Mouse (Mus musculus) intestine, embryonic 16.5 days (tissue): ENCODE results near the gene Rps6kb2. TPM values are rescaled to one million over a fixed set of nuclear protein-coding genes. Genes with fewer than 3 reads are reported as not detected.

Experiments used
- ATAC-seq: fragments of 200-750 bp; cut with Nextera tagmentation; 2 replicates; pipeline ENCODE4 v1.8.0; 2017; ENCODE audit warnings: moderate TSS enrichment, moderate library complexity
- H3K27ac ChIP-seq: fragments of 300-500 bp; sonication (generic); 2 replicates; pipeline ENCODE4 v1.5.1; 2014; ENCODE audit warnings: mild to moderate bottlenecking, low read length
- H3K27me3 ChIP-seq: fragments of 300-500 bp; sonication (generic); replicated peaks from 2 replicates; pipeline ENCODE4 v1.6.1; 2014; ENCODE audit warnings: low read length, control low read depth, mixed read lengths; ENCODE audit not compliant: control insufficient read depth, insufficient read depth
- H3K36me3 ChIP-seq: fragments of 300-500 bp; sonication (generic); 2 replicates; pipeline ENCODE4 v1.6.1; 2014; ENCODE audit warnings: low read length, control low read depth; ENCODE audit not compliant: control insufficient read depth, insufficient read depth
- H3K4me1 ChIP-seq: fragments of 300-500 bp; sonication (generic); 2 replicates; pipeline ENCODE4 v1.6.1; 2014; ENCODE audit warnings: low read length, control low read depth, mixed read lengths; ENCODE audit not compliant: control insufficient read depth, insufficient read depth
- H3K4me2 ChIP-seq: fragments of 300-500 bp; sonication (generic); 2 replicates; pipeline ENCODE4 v1.6.1; 2014; ENCODE audit warnings: low read depth, low read length, control low read depth
- H3K4me3 ChIP-seq: fragments of 300-500 bp; sonication (generic); 2 replicates; pipeline ENCODE4 v1.5.1; 2014; ENCODE audit warnings: mild to moderate bottlenecking, low read length
- H3K9ac ChIP-seq: fragments of 300-500 bp; sonication (generic); 2 replicates; pipeline ENCODE4 v1.6.1; 2014; ENCODE audit warnings: low read depth, low read length
- H3K9me3 ChIP-seq: fragments of 300-500 bp; sonication (generic); 2 replicates; pipeline ENCODE4 v1.6.1; 2016; ENCODE audit warnings: low read length, control low read depth; ENCODE audit not compliant: control insufficient read depth
- WGBS: fragments of 180-500 bp; shearing (Covaris S2); extraction: QIAGEN DNeasy Blood & Tissue Kit; methylation state at CpG from one replicate; pipeline ENCODE4 v1.1.7; 2014; 5-methylcytosine and 5-hydroxymethylcytosine counted together
- polyA plus RNA-seq: library from polyadenylated mRNA; unstranded; fragments of >200 nt; fragmentation: Nextera tagmentation; extraction: Ambion mirVana; gene quantifications from 2 replicates; pipeline ENCODE4 v1.2.1, GENCODE M21; 2015

Rps6kb2 gene
- polyA plus RNA-seq, 1 experiment from 2014 or later, result 49.7 TPM

GRCm38 (mm10) chr19:4112063-4112960 lies 50.8 kb downstream of the Rps6kb2 start:
- Histone ChIP-seq H3K27ac (peak overlapping the region; percentile 95), H3K4me2 (no peak overlapping the region), H3K36me3 (peaks cover 20% of the 10 kb centered on the region), H3K4me3 (no peak overlapping the region), H3K9ac (no peak overlapping the region), H3K9me3 (no peaks in the 10 kb centered on the region), H3K4me1 (peaks cover 23% of the 10 kb centered on the region), H3K27me3 (no peaks in the 10 kb centered on the region)
- WGBS, result 96% methylated on average over 26 of the region's 26 CpGs
- ATAC-seq, result no peak

- H3K4me2 ChIP-seq, result no peak overlapping the region
- H3K27ac ChIP-seq, result no peak overlapping the region
- H3K4me1 ChIP-seq, result peaks cover 10% of the 10 kb centered on the region
- H3K9me3 ChIP-seq, result no peaks in the 10 kb centered on the region
- no peak overlapping the region for H3K9ac ChIP-seq
- ATAC-seq, result no peak
- no peaks in the 10 kb centered on the region for H3K27me3 ChIP-seq
- H3K36me3 ChIP-seq, result no peaks in the 10 kb centered on the region
- WGBS, result 85% methylated on average over 9 of the region's 9 CpGs
- no peak overlapping the region for H3K4me3 ChIP-seq
Measured at GRCm38 (mm10) chr19:4108535-4108934, 54.6 kb downstream of the Rps6kb2 start.

GRCm38 (mm10) chr19:4106654-4107053 lies 56.5 kb downstream of the Rps6kb2 start:
- no peak overlapping the region for H3K4me3 ChIP-seq
- H3K4me2 ChIP-seq, result no peak overlapping the region
- H3K36me3 ChIP-seq, result no peaks in the 10 kb centered on the region
- ATAC-seq, result no peak
- H3K4me1 ChIP-seq, result no peaks in the 10 kb centered on the region
- H3K9me3 ChIP-seq, result no peaks in the 10 kb centered on the region
- no peaks in the 10 kb centered on the region for H3K27me3 ChIP-seq
- no peak overlapping the region for H3K27ac ChIP-seq
- no peak overlapping the region for H3K9ac ChIP-seq
- WGBS, result 90% methylated on average over 14 of the region's 14 CpGs

GRCm38 (mm10) chr19:4104675-4105194 lies 58.4 kb downstream of the Rps6kb2 start:
- no peak for ATAC-seq
- no peak overlapping the region for H3K27ac ChIP-seq
- no peaks in the 10 kb centered on the region for H3K36me3 ChIP-seq
- H3K4me2 ChIP-seq, result no peak overlapping the region
- WGBS, result 93% methylated on average over 16 of the region's 16 CpGs
- H3K4me3 ChIP-seq, result no peak overlapping the region
- no peak overlapping the region for H3K9ac ChIP-seq
- H3K4me1 ChIP-seq, result peaks cover 13% of the 10 kb centered on the region
- H3K27me3 ChIP-seq, result 0 out of 2 replicates have a peak, but pooled peaks cover 4% of the 10 kb centered on the region
- no peaks in the 10 kb centered on the region for H3K9me3 ChIP-seq

Other genes with a start within 250 kb of the Rps6kb2 start
- gene Aldh3b1, start 233.5 kb downstream of the Rps6kb2 start, polyA plus RNA-seq, result 4.2 TPM in 2 replicates
- 27.0 and 29.8 TPM in 2 replicates for gene Unc93b1, start 228.2 kb downstream of the Rps6kb2 start, polyA plus RNA-seq
- not detected in 2 replicates for gene Aldh3b3, start 204.7 kb downstream of the Rps6kb2 start, polyA plus RNA-seq
- gene Aldh3b2, start 191.0 kb downstream of the Rps6kb2 start, polyA plus RNA-seq, result 0.61 and 1.2 TPM in 2 replicates
- gene Acy3, start 176.8 kb downstream of the Rps6kb2 start, polyA plus RNA-seq, result 16.9 and 20.1 TPM in 2 replicates
- 0.73 and 0.83 TPM in 2 replicates for gene Tbx10, start 170.6 kb downstream of the Rps6kb2 start, polyA plus RNA-seq
- gene Nudt8, start 162.8 kb downstream of the Rps6kb2 start, polyA plus RNA-seq, result 40.9 and 41.0 TPM in 2 replicates
- gene Gm49405, start 162.7 kb downstream of the Rps6kb2 start, polyA plus RNA-seq, result 2.0 and 2.4 TPM in 2 replicates
- gene Doc2g, start 160.0 kb downstream of the Rps6kb2 start, polyA plus RNA-seq, result 2.4 and 3.4 TPM in 2 replicates
- 299 and 309 TPM in 2 replicates for gene Ndufv1, start 150.5 kb downstream of the Rps6kb2 start, polyA plus RNA-seq
- 1,107 and 1,114 TPM in 2 replicates for gene Gstp1, start 125.4 kb downstream of the Rps6kb2 start, polyA plus RNA-seq
- 33.6 and 65.0 TPM in 2 replicates for gene Gstp2, start 117.3 kb downstream of the Rps6kb2 start, polyA plus RNA-seq
- 15.1 and 18.1 TPM in 2 replicates for gene Gstp3, start 103.8 kb downstream of the Rps6kb2 start, polyA plus RNA-seq
- 2.1 and 3.1 TPM in 2 replicates for gene Cabp2, start 81.8 kb downstream of the Rps6kb2 start, polyA plus RNA-seq
- gene Cdk2ap2, start 66.2 kb downstream of the Rps6kb2 start, polyA plus RNA-seq, result 159 TPM in 2 replicates
- gene Pitpnm1, start 63.4 kb downstream of the Rps6kb2 start, polyA plus RNA-seq, result 17.5 and 19.7 TPM in 2 replicates
- 78.4 and 81.2 TPM in 2 replicates for gene Aip, start 37.5 kb downstream of the Rps6kb2 start, polyA plus RNA-seq
- gene Gpr152, start 23.6 kb downstream of the Rps6kb2 start, polyA plus RNA-seq, result 0.04 TPM in 1 of 2 replicates, not detected in the other
- 0.11 and 0.20 TPM in 2 replicates for gene Cabp4, start 19.3 kb downstream of the Rps6kb2 start, polyA plus RNA-seq
- gene Coro1b, start 14.7 kb downstream of the Rps6kb2 start, polyA plus RNA-seq, result 264 and 288 TPM in 2 replicates
- 5.8 and 6.7 TPM in 2 replicates for gene Ptprcap, start 9.8 kb downstream of the Rps6kb2 start, polyA plus RNA-seq
- 1.3 and 1.4 TPM in 2 replicates for gene Carns1, start 12.1 kb upstream of the Rps6kb2 start, polyA plus RNA-seq
- gene Tbc1d10c, start 27.9 kb upstream of the Rps6kb2 start, polyA plus RNA-seq, result 3.6 and 4.0 TPM in 2 replicates
- 759 and 799 TPM in 2 replicates for gene Ppp1ca, start 28.7 kb upstream of the Rps6kb2 start, polyA plus RNA-seq
- gene Rad9a, start 38.3 kb upstream of the Rps6kb2 start, polyA plus RNA-seq, result 31.7 and 34.2 TPM in 2 replicates
- gene Clcf1, start 50.9 kb upstream of the Rps6kb2 start, polyA plus RNA-seq, result 5.9 TPM in 2 replicates
- gene AC109138.7, start 51.0 kb upstream of the Rps6kb2 start, polyA plus RNA-seq, result not detected in 2 replicates
- gene Pold4, start 68.5 kb upstream of the Rps6kb2 start, polyA plus RNA-seq, result 46.7 and 52.9 TPM in 2 replicates
- 31.8 and 33.6 TPM in 2 replicates for gene Ssh3, start 105.8 kb upstream of the Rps6kb2 start, polyA plus RNA-seq
- 4.1 and 4.6 TPM in 2 replicates for gene Ankrd13d, start 119.8 kb upstream of the Rps6kb2 start, polyA plus RNA-seq
- gene Grk2, start 142.9 kb upstream of the Rps6kb2 start, polyA plus RNA-seq, result 15.3 and 15.4 TPM in 2 replicates
- gene Kdm2a, start 234.9 kb upstream of the Rps6kb2 start, polyA plus RNA-seq, result 31.4 and 34.8 TPM in 2 replicates